Mouse (Mus musculus): ENCODE measurements around the gene Bahcc1. TPM values are rescaled to one million over a fixed set of nuclear protein-coding genes. Genes with fewer than 3 reads are reported as not detected.

Bahcc1 gene
- polyA plus RNA-seq, 1 experiment from 2014 or later = 9.7 TPM

- peak overlapping the region; percentile 88 for H3K4me2 ChIP-seq (ENCODE audit: low read length)
- no peaks in the 10 kb centered on the region for H3K36me3 ChIP-seq (ENCODE audit: control insufficient read depth, insufficient read depth, low read length)
- H3K4me1 ChIP-seq (ENCODE audit: control insufficient read depth, insufficient read depth, low read length) = peaks cover 64% of the 10 kb centered on the region
- peak overlapping the region; percentile 47; the same call in 1 of the 2 replicates for H3K9ac ChIP-seq (ENCODE audit: low read depth, low read length)
- no peaks in the 10 kb centered on the region for H3K9me3 ChIP-seq (replicated peaks; ENCODE audit: control insufficient read depth, low read length, poor library complexity, severe bottlenecking)
- H3K27ac ChIP-seq (ENCODE audit: low read length) = peak overlapping the region; percentile 45
- no peak overlapping the region for H3K4me3 ChIP-seq (ENCODE audit: low read depth, low read length)
- H3K27me3 ChIP-seq (ENCODE audit: control insufficient read depth, insufficient read depth, low read depth, low read length) = no peaks in the 10 kb centered on the region
- WGBS = 55% methylated on average over 12 of the region's 12 CpGs
- no peak for ATAC-seq
These were observed 6.1 kb upstream of the Bahcc1 start for GRCm38 (mm10) chr11:120226421-120227280.

- H3K4me2 ChIP-seq (ENCODE audit: low read length) = peak overlapping the region; percentile 88
- peaks cover 72% of the 10 kb centered on the region for H3K4me1 ChIP-seq (ENCODE audit: control insufficient read depth, insufficient read depth, low read length)
- H3K27ac ChIP-seq (ENCODE audit: low read length) = peak overlapping the region; percentile 45
- no peaks in the 10 kb centered on the region for H3K9me3 ChIP-seq (replicated peaks; ENCODE audit: control insufficient read depth, low read length, poor library complexity, severe bottlenecking)
- no peaks in the 10 kb centered on the region for H3K27me3 ChIP-seq (ENCODE audit: control insufficient read depth, insufficient read depth, low read depth, low read length)
- H3K36me3 ChIP-seq (ENCODE audit: control insufficient read depth, insufficient read depth, low read length) = no peaks in the 10 kb centered on the region
- H3K4me3 ChIP-seq (ENCODE audit: low read depth, low read length) = peak overlapping the region; percentile 0
- whole genome bisulfite sequencing = 21% methylated on average over 8 of the region's 8 CpGs
- no peak for ATAC-seq
- H3K9ac ChIP-seq (ENCODE audit: low read depth, low read length) = peak overlapping the region; percentile 46
These were observed 5.1 kb upstream of the Bahcc1 start for GRCm38 (mm10) chr11:120227571-120228051.

- Histone ChIP-seq H3K27ac (ENCODE audit: low read length) (peak overlapping the region; percentile 47), H3K36me3 (ENCODE audit: control insufficient read depth, insufficient read depth, low read length) (no peaks in the 10 kb centered on the region), H3K4me2 (ENCODE audit: low read length) (peak overlapping the region; percentile 88), H3K27me3 (ENCODE audit: control insufficient read depth, insufficient read depth, low read depth, low read length) (no peaks in the 10 kb centered on the region), H3K4me3 (ENCODE audit: low read depth, low read length) (peak overlapping the region; percentile 63), H3K9ac (ENCODE audit: low read depth, low read length) (peak overlapping the region; percentile 94), H3K9me3 (replicated peaks; ENCODE audit: control insufficient read depth, low read length, poor library complexity, severe bottlenecking) (no peaks in the 10 kb centered on the region), H3K4me1 (ENCODE audit: control insufficient read depth, insufficient read depth, low read length) (peaks cover 71% of the 10 kb centered on the region)
- WGBS = 40% methylated on average over 9 of the region's 9 CpGs
- no peak for ATAC-seq
These were observed 4.4 kb upstream of the Bahcc1 start for GRCm38 (mm10) chr11:120228116-120228890.

GRCm38 (mm10) chr11:120228911-120229437 is 3.8 kb upstream of the Bahcc1 start:
- H3K4me2 ChIP-seq (ENCODE audit: low read length) = peak overlapping the region; percentile 88
- peak overlapping the region; percentile 63 for H3K4me3 ChIP-seq (ENCODE audit: low read depth, low read length)
- 12% methylated on average over 7 of the region's 7 CpGs for WGBS
- peak overlapping the region; percentile 51 for H3K27ac ChIP-seq (ENCODE audit: low read length)
- H3K4me1 ChIP-seq (ENCODE audit: control insufficient read depth, insufficient read depth, low read length) = peaks cover 66% of the 10 kb centered on the region
- H3K36me3 ChIP-seq (ENCODE audit: control insufficient read depth, insufficient read depth, low read length) = no peaks in the 10 kb centered on the region
- peak overlapping the region; percentile 94 for H3K9ac ChIP-seq (ENCODE audit: low read depth, low read length)
- H3K9me3 ChIP-seq (replicated peaks; ENCODE audit: control insufficient read depth, low read length, poor library complexity, severe bottlenecking) = no peaks in the 10 kb centered on the region
- ATAC-seq = no peak
- no peaks in the 10 kb centered on the region for H3K27me3 ChIP-seq (ENCODE audit: control insufficient read depth, insufficient read depth, low read depth, low read length)

- WGBS = under 1% methylated on average over 42 of the region's 42 CpGs
- H3K36me3 ChIP-seq (ENCODE audit: control insufficient read depth, insufficient read depth, low read length) = no peaks in the 10 kb centered on the region
- no peak for ATAC-seq
- no peaks in the 10 kb centered on the region for H3K27me3 ChIP-seq (ENCODE audit: control insufficient read depth, insufficient read depth, low read depth, low read length)
- peak overlapping the region; percentile 94 for H3K9ac ChIP-seq (ENCODE audit: low read depth, low read length)
- H3K4me3 ChIP-seq (ENCODE audit: low read depth, low read length) = peak overlapping the region; percentile 63
- peak overlapping the region; percentile 88 for H3K4me2 ChIP-seq (ENCODE audit: low read length)
- peaks cover 55% of the 10 kb centered on the region for H3K4me1 ChIP-seq (ENCODE audit: control insufficient read depth, insufficient read depth, low read length)
- H3K9me3 ChIP-seq (replicated peaks; ENCODE audit: control insufficient read depth, low read length, poor library complexity, severe bottlenecking) = no peaks in the 10 kb centered on the region
- peak overlapping the region; percentile 65 for H3K27ac ChIP-seq (ENCODE audit: low read length)
These were observed 2.6 kb upstream of the Bahcc1 start for GRCm38 (mm10) chr11:120229861-120230751.

- under 1% methylated on average over 58 of the region's 58 CpGs for WGBS
- Histone ChIP-seq H3K9ac (ENCODE audit: low read depth, low read length) (peak overlapping the region; percentile 94), H3K27me3 (ENCODE audit: control insufficient read depth, insufficient read depth, low read depth, low read length) (no peaks in the 10 kb centered on the region), H3K4me2 (ENCODE audit: low read length) (peak overlapping the region; percentile 88), H3K36me3 (ENCODE audit: control insufficient read depth, insufficient read depth, low read length) (no peaks in the 10 kb centered on the region), H3K4me1 (ENCODE audit: control insufficient read depth, insufficient read depth, low read length) (peaks cover 47% of the 10 kb centered on the region), H3K27ac (ENCODE audit: low read length) (peak overlapping the region; percentile 96), H3K9me3 (replicated peaks; ENCODE audit: control insufficient read depth, low read length, poor library complexity, severe bottlenecking) (no peaks in the 10 kb centered on the region), H3K4me3 (ENCODE audit: low read depth, low read length) (peak overlapping the region; percentile 63)
- peak; percentile 3; the same call in 1 of the 2 replicates for ATAC-seq
These were observed 1.8 kb upstream of the Bahcc1 start for GRCm38 (mm10) chr11:120230841-120231370.

GRCm38 (mm10) chr11:120231379-120231778 is 1.4 kb upstream of the Bahcc1 start:
- WGBS = under 1% methylated on average over 27 of the region's 27 CpGs

More at GRCm38 (mm10) chr11:120231379-120231778, 1.4 kb upstream of the Bahcc1 start:
- H3K9me3 ChIP-seq (replicated peaks; ENCODE audit: control insufficient read depth, low read length, poor library complexity, severe bottlenecking) = no peaks in the 10 kb centered on the region
- H3K27me3 ChIP-seq (ENCODE audit: control insufficient read depth, insufficient read depth, low read depth, low read length) = no peaks in the 10 kb centered on the region
- peak overlapping the region; percentile 63 for H3K4me3 ChIP-seq (ENCODE audit: low read depth, low read length)
- H3K27ac ChIP-seq (ENCODE audit: low read length) = peak overlapping the region; percentile 96
- H3K9ac ChIP-seq (ENCODE audit: low read depth, low read length) = peak overlapping the region; percentile 94
- peak overlapping the region; percentile 88 for H3K4me2 ChIP-seq (ENCODE audit: low read length)
- H3K36me3 ChIP-seq (ENCODE audit: control insufficient read depth, insufficient read depth, low read length) = no peaks in the 10 kb centered on the region
- ATAC-seq = peak; percentile 79
- H3K4me1 ChIP-seq (ENCODE audit: control insufficient read depth, insufficient read depth, low read length) = peaks cover 42% of the 10 kb centered on the region

Data from midbrain, embryonic 16.5 days (tissue).